Mouse (Mus musculus): ENCODE data around the gene Gm648.
"Not testable (repeated sequence)": the region's sequence is repeated elsewhere in the genome, so short reads cannot be mapped to it uniquely, and the experiment has no call there.

Gm648 gene

GRCm38 (mm10) chrX:56549506-56549905, at the start of gene Gm648:
TSS of gene Gm648 (minus strand) at chrX:56549606.
- DNase-seq (ENCODE audit: low spot score in 2 of 2) = no peak

- DNase-seq (ENCODE audit: low spot score in 2 of 2) = peak; percentile 87 to 89
These were observed 48.7 kb upstream of the Gm648 start, which contains the start of gene Mmgt1 for GRCm38 (mm10) chrX:56597887-56598640. TSS of gene Mmgt1 (minus strand) at chrX:56598069.

- DNase-seq (ENCODE audit: low spot score in 2 of 2) = peak in 1 of 2 experiments; percentile 4
These were observed 47.9 kb upstream of the Gm648 start for GRCm38 (mm10) chrX:56597219-56597886.

DNA sequence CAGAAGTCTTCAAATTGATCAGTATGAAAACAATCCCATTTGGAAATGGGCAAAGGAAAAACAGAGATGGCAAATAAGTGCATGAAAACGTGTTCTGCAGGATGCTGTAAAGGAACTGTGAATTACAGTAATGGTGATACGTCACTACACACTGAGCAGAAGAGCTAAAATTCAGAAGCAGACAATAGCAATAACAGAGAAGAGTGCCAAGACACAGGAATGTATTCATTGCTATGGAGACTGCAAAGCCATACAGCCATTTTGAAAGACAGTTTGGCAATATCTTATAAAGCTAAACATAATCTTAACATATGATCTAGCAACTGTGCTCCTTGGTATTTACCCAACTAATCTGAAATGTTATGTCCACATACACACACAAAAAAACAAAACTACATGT, 28.8 kb upstream of the Gm648 start:
- no peak for DNase-seq (ENCODE audit: low spot score in 2 of 2)

DNA sequence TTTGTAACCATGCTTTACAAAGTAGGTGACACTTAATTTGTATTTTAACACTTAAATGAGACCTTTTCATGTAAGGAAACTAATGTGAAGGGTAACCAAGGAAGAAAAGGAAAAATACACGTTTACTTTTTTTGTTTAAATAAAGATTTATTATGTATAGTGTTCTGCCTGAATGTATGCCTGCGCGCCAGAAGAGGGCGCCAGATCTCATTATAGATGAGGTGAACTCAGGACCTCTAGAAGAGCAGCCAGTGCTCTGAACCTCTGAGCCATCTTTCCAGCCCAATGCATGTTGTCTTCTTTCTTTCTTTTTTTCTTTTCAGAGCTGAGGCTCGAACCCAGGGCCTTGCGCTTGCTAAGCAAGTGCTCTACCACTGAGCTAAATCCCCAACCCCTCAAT, 23.1 kb upstream of the Gm648 start:
- no peak for DNase-seq (ENCODE audit: low spot score in 2 of 2)

- DNase-seq (ENCODE audit: low spot score in 2 of 2) = no peak
These were observed 4.2 kb upstream of the Gm648 start for GRCm38 (mm10) chrX:56553584-56553983.

DNA sequence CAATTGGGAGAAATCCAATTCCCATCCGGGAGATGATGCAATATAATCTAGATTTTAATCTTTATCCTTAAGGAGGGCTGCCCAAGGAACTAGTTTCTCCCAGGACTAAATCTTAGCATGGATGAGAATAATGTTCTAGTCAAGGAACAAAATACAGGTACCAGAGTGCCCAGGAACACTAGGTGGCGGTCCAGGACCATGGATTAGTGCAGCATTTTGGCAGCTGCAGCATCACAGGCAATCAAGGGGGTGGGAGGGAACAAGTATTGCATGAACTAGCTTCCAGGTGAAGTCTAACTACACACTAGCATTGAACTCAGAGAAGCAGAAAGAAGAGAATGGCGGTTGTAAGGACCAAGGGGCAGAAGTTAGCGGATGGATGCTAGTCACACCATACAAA, 12.2 kb downstream of the Gm648 start:
- peak; percentile 4 to 13 for DNase-seq (ENCODE audit: low spot score in 2 of 2)

DNA sequence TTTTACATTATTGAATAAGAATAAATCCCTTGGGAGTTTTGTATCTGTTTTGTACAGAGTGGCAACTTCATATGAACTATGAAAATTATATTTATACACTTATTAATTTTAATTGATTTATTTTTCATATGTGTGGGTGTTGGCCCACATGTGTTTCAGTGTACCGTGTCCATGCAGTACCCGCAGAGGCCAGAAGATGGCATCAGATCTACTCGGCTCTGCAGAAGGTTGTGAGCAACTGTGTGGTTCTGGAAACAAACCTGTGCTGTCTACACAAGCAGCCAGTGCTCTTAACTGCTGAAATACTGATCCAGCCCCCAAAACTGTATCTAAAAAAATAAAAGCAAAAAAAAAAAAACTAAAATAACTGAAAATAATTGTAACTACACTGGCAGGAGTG, 18.1 kb downstream of the Gm648 start:
- peak in 1 of 2 experiments; percentile 41 for DNase-seq (ENCODE audit: low spot score in 2 of 2)

GRCm38 (mm10) chrX:56524442-56524841, 25.0 kb downstream of the Gm648 start, which contains the start of gene Gm10477:
TSS of gene Gm10477 (plus strand) at chrX:56524742.
- not testable (repeated sequence) for DNase-seq (ENCODE audit: low spot score in 2 of 2)

DNA sequence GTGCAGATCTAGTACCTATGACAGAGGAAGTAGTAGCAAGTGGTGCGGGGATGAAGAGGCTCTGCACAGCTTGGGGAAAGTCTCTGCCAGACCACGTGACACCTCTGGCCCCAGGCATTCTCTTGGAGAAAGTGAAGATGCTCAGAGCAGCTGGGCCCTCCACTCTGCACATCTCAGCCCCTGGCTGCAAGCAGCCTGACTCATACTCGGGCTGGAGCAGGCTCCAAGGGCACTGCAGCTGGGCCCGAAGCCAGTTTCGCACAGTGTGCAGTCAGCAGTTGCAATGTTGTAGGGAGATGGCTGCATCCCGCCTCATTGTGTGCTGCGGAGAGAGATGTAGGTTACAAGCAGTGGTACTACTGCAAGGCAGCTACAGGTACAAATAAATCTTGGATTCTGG, 52.2 kb downstream of the Gm648 start:
- DNase-seq (ENCODE audit: low spot score in 2 of 2) = no peak

Measured in frontal cortex, postnatal 14 days (tissue).